Mouse (Mus musculus) lung, postnatal 25 days (tissue): Measurements from ENCODE around the gene Nr2c1.

Source experiments
- DNase-seq: peaks from one replicate; pipeline ENCODE4 v3.0.0; 2022; ENCODE audit warnings: low spot score

Gene Nr2c1

DNA sequence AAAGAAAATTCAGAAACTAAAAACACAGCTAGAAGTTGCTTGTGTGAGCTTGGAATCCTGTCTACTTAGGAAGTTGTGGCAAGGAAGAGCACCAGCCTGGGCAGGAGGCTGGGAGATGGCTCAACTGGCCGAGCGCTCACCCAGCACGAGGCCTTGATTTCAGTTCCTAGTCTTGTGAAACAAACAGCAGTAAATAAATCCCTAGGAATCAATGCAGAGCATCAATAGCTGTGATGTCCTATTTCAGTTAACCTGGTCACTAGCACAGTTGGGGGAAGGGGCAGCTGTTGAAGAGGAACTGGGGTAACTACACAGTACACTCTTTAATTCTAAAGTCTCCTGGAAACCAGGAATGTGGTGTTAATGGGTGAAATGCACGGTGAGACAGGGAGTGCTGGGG, 57.1 kb downstream of the Nr2c1 start:
- no peak for DNase-seq

DNA sequence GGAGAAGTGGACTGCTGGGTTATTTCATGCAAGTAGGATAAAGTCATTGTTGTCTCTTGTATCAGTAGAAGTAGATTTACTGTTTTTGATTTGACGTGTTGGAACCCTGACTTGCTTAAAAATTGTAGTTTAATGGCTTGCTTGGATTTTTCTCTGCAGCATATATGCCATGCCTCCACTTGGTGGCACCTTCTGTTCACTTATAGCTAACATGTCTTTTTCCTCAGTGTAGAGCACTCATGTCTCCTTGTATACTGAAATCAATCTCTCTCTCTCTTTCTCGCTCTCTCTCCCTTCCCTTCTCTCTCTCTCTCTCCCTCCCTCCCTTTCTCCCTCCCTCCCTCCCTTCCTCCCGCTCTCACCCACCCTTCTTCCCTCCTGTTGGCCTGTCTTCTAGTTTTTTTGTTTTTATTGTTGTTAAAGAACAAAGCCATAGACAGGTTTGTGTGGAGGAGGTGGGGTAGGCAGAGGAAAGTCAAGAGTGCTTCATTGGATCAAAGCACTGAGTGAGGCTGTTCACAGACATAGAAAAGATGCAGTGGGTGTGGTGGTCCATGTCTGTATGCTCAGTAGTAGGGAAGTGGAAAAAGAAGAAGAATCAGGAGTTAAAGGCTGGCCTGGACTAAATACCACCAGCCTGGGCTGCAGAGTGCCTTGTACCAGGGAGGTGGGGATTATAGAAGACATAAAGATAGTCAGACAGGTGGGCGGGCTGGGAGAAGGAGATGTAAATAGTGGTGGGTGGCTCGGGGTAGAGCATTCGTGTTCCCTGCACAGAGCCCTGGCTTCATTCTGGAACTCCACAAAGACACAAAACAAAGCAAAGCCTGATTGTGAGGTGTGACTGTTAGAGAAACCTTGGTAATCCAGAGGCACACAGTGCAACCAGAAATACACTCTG, 63.1 kb downstream of the Nr2c1 start:
- DNase-seq = no peak

DNA sequence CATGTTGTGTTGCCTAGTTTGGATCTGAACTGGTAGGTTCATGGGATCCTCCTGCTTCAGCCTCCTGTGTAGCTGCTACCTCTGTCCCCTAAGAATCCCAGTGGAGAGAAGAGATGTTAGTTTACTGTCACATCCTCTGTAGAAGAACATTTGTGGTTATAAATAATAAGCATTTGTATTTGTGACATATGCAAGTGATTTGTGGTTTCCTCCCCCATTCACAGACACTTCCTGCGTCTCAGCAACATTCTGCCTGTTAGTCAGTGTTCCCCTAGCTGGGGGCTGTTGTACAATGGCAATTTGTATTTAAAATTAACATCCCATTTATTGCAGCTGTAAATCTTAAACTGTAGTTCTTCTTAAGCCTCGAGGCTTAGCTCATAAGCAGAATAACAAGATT, 63.9 kb downstream of the Nr2c1 start:
- DNase-seq = no peak

GRCm38 (mm10) chr10:94225026-94225750, 77.4 kb downstream of the Nr2c1 start:
- no peak for DNase-seq

DNA sequence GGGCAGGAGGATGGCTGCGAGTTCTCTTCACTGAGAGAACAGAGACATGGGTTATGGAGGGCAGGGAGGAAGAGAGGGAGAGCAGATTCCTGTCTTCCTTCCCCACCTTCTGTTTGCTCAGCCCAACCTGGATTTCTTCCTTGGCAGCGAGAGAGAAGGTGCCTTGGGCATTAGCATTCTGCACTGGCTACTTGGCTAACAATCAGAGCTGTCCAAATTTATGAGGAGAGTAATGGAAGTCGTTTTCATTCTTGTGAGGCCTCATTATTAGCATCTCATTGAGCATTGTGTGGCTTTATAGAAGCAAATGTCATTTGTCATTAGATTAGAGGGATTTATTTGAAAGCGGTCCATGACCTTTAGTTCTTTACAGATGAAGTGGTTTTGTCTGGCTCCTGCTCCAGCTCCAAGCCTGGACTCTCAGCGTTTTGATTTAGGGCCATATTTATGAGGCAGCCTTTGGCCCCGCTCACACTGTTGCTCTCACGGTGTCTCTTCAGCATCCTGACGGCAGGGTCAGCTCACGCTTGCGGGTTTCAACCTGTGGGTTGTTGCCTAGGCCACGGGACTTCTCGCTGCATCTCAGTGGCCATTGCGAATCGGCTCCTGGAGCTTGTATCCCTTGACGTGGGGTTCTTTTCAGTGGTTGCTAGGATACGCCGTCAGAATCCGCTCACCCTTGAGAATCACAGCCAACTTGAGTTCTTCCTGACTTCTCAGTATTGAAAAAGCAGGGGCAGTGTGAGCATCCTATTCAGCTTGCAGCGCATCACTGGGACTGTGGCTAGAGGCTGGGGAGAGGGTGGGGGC, 82.6 kb downstream of the Nr2c1 start:
- no peak for DNase-seq

- DNase-seq = no peak
Observed at GRCm38 (mm10) chr10:94231025-94231424, 83.2 kb downstream of the Nr2c1 start.

- no peak for DNase-seq
Observed at GRCm38 (mm10) chr10:94235200-94235599, 87.4 kb downstream of the Nr2c1 start.

DNA sequence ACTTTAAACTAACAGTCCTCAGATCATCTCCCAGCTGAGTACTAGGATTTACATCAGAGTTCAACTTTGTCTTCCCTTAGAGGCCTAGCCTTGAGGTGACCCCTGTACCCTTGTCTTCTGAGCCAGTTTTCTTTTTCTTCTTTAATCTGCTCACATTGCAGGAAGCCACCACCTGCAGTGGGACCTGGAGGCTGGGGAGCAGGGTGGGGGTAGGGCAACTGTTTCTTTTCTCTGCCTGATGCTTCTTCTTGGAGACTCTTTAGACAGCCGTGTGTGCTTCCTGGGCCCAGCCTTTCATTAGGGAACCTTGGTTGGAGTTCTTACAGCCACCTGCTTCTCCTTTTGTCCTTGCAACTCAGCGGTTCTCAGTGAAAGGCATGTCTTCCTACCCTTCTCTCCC, 93.5 kb downstream of the Nr2c1 start:
- no peak for DNase-seq
